Mouse (Mus musculus) retina, adult 2 months (tissue): ENCODE data around the gene Zfp646.
"Not testable (repeated sequence)": the region's sequence is repeated elsewhere in the genome, so short reads cannot be mapped to it uniquely, and the experiment has no call there.

Experiments used
- DNase-seq: peaks from one replicate; pipeline ENCODE4 v3.0.0-alpha.2; 2012; ENCODE audit warnings: low read depth, low spot score

Zfp646 gene

DNA sequence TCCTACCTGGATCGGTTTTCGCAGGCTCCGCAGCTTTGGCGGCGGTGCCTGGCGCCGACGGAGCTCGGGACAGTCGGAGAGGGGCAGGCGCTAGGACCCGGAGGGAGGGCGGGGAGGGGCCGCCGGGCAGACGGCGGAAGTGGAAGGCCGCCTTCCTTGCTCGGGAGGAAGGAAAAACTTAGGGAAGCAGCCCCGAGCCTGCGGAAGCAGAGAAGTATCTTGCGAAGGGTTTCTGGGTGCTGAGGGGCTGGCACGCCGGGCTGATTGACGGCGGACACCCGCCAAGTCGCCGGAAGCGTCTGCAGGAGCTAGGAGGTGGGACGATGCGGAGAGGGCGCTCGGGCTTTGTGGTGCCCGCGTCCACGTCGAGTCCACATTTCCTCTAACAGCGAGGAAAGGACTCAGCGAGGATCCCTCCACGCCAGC lies at the start of gene Zfp646:
TSS of gene Zfp646 (plus strand) at position 181 of the 426 bp plus-strand sequence.
- DNase-seq, result peak; percentile 69

DNA sequence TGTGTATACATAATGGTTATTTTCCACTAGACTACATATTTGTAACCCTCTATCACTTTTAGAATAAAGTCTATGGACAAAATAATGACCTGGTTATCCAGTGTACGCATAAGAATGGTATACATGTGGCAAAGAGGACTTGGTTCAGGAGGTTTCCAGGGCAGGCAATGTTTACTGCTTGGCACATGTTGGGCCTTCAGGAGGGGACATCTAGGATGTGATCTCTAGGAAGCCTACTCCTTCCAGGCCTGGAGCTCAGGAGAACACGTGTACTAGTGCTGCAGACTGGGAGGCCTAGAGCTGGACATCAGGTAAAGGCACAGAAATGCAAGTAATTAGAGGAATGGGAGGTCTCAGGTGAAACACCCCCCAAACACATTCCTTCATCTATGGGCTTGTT lies 40.5 kb upstream of the Zfp646 start:
- DNase-seq, result no peak

DNA sequence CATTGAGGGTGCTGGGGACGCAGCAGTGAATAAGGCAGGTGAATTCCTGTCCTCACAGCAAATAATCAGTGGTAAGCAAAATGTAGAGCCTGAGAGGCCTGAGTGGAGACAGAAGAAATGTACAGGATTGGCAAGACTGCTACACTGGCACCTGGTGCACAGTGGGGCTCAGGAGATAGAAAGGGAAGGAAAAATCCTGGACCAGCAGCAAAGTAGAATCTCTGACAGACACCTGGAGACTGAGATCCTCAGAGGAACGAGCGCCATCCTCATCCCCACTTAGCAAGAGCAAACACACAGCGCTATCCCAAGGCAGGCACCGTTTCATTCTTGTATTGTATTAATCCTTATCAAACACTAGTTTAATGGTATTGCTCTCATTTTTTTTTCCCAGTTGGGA lies 38.5 kb upstream of the Zfp646 start:
- no peak for DNase-seq

DNA sequence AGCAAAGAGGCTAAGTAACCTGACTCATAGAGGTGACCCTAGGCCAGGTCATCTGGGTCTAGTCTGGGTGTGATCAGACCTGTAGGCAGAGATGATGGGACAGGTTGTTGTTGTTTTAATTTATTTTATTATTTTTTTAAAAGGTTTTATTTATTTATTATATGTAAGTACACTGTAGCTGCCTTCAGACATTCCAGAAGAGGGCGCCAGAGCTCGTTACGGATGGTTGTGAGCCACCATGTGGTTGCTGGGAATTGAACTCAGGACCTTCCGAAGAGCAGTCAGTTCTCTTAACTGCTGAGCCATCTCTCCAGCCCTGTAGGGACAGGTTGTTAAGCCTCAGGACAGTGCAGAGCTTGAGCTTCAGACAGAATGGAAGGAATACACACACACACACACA lies 38.1 kb upstream of the Zfp646 start:
- DNase-seq, result not testable (repeated sequence)

DNA sequence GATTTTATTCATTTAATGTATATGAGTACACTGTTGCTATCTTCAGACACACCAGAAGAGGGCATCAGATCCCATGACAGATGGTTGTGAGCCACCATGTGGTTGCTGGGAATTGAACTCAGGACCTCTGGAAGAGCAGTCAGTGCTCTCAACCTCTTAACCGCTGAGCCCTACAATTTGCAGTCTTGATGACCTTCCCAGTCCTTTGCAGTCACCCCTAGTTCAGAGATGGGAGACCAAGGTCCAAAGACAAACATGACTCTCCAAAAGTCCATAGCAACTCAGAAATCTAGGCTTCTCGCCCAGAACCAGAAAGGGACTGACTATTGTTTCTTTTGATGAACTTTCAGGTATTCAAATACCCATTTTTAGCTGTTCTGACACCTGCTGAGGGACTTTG lies 36.0 kb upstream of the Zfp646 start:
- DNase-seq, result not testable (repeated sequence)

DNA sequence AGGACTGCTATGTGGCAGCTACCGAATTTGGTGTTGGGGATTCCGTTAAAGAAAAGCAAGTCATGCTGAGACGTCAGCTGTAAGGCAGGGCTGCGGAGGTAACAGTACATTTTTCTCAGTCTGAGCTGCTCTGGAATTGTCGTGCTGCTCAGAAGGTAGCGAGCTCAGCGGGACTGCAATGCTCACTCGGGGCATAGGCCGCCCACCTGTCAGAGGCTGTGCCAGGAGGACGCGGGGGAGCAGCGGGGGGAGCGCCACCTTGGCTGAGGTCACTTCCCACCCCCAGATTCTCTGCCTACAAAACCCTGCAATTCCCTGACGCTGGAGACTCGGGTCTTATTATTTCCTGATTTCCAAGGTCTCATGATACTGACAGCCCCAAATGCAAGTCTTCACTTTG lies 35.1 kb upstream of the Zfp646 start:
- no peak for DNase-seq

DNA sequence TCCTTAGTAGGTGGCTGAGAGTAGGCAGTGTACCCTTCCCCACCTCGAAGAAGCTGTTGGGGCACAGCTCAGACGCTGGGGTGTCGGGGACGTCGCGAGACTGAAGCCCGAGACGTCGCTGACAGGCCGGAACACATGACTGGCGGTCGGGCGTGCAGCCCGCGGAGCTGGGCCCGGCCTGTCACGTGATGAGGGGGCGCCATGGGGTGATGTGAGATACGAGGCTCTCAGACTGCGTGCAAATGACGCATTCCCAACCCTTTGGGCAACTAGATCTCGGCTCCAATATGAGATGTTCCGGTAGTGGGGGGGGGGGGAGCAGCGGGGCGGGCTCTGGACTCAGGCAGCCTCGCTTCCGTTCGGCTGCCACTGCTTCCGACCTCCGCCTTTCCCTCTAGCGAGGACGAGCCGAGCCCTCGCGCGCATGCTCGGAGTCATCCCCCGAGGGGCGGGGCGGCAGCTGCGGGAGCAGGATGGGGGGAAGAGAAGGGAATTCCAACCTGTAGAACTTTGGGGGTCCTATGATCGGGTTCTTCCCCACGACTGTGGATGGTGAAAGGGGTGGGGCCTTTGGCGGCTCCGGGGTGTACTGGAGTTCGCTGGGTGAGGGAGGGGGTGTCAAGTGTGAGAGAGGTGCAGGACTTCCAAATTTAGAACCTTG lies 34.6 kb upstream of the Zfp646 start:
- peak; percentile 74 for DNase-seq

DNA sequence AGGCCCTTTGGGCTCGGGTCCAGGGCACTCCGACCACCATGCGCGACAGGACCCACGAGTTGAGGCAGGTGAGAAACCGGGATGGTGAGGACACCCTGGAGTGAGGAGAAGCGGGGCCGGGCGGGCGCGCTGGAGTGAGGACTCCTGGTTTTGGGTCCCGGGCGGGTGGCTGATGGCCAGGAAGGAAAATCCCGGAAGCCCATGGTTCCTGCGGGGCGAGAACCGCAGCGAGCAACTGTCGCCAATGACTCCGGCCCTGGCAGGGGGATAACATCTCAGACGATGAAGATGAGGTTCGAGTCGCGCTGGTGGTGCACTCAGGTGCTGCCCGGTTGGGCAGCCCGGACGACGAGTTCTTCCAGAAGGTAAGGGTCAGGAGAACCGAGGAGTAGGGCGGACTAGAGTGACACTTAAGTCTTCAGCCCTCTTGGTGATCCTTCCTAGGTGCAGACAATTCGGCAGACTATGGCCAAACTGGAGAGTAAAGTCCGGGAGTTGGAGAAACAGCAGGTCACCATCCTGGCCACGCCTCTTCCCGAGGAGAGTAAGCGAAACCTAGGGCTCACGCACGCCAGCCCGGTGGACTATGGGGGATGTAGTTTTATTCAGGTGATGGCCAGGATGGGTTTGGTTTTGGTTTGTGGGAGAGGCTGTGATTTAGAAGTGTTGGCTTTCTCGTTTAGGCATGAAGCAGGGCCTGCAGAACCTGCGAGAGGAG lies 33.9 kb upstream of the Zfp646 start:
- peak; percentile 54 for DNase-seq

DNA sequence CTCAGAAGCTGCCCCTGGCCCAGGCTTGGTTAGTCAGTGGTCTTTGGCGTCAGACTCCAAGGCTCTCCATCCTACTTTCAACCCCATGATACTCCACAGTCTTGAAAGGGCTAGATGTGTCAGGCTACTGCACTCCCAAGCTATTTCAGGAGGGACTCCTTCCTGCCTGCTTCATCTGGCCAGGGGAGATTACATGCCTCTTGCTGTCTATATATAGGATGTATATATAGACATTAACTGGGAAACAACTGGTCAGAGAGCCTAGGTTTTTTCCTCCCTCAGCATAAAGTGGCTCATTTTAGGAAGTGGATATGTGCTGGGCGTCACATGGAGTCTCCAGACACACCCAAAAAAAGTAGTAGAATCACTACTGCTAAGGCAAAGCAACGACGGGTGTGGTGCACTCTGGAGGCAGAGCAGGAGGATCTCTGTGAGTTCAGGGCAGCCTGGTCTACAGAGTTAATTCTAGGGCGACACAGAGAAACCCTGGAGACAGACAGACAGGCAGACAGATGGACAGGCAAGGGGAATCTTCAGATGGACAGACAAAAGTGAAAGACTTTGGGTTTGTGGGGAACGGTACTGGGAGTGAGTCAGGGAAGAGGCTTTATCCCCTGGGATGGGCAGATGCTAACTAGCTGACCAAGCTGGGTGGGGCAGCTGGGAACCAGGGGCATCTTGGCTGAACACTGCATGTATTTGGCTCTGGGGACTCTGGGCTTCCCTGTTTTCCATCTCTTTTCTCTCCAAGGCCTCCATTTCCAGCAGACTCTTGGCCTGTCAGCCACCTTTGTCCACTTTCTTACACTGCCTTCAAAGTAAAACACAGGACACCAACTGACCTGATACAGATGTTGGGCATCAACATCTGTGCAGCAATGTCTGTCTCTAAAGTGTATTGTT lies 25.8 kb upstream of the Zfp646 start:
- no peak for DNase-seq

DNA sequence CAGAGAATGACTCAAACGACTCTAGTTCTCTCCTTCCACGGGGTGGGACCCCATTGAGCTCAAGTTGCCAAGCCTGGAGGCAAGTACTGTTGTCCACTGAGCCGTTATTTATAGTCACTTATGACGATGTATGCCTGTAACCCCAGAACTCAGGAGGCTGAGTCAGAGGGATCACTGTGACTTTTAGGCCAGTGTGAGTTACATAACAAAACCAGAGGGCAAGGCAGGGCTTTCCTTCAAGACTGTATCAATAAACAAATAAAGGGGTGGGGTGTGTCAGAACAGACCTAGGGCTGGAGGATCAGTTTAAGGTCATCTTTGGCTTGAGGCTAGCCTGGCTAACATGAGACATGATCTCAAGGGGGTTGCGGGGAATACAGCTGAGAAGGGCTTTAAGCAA lies 25.1 kb upstream of the Zfp646 start:
- DNase-seq, result no peak

DNA sequence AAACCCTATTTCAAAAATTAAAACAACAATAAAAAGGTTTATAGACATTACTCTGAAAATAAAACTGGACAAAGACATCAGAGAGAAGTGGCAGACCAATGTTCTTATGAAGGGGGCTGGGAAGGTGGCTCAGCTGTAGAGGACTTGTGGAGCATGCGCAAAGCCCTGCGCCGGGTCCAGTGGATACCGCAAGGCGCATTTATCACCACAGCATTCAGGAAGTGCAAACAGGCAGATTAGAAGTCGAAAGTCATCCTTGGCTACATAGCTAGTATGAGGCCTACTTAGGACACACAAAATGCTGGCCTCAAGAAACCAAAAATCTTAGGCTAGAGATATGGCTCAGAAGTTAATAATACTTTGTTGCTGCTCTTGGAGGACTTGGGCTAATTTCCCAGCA lies 17.8 kb upstream of the Zfp646 start:
- DNase-seq, result no peak

DNA sequence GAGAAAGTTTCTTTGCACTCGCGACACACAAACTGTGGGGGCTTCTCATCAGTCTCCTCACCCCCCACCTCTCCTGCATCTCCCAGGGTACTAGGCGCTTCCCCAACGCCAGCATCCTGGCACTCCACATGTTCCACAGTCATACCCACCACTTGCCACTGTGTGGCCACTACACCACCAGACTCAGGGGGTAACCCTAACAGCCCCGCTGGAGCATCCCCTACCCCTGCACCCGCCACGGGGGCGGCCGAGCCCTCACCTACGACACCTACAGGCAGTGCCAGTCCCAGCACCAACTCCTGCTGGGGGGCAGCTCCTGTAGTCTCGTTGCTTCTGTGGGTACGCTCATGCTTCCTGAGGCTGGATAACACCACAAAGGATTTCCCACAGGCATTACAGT lies 9.6 kb upstream of the Zfp646 start:
- DNase-seq, result no peak

DNA sequence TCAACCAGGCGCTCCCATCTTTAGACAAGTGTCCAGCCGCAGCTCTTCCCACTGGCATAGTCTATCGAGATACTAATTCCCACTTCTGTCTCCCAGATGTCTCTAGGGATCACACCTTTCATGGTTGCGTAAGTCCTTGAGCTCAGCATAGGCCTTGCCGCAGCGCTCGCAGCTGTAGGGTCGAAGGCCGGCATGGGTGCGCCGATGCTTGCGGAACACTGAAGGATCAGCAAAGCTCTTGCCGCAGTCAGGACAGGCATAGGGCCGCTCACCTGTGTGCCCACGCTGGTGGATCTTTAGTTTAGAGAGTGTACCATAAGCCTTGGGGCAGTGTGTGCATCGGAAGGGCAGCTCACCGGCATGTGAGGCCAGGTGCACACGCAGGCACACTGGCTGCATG lies 8.4 kb upstream of the Zfp646 start:
- DNase-seq, result no peak

DNA sequence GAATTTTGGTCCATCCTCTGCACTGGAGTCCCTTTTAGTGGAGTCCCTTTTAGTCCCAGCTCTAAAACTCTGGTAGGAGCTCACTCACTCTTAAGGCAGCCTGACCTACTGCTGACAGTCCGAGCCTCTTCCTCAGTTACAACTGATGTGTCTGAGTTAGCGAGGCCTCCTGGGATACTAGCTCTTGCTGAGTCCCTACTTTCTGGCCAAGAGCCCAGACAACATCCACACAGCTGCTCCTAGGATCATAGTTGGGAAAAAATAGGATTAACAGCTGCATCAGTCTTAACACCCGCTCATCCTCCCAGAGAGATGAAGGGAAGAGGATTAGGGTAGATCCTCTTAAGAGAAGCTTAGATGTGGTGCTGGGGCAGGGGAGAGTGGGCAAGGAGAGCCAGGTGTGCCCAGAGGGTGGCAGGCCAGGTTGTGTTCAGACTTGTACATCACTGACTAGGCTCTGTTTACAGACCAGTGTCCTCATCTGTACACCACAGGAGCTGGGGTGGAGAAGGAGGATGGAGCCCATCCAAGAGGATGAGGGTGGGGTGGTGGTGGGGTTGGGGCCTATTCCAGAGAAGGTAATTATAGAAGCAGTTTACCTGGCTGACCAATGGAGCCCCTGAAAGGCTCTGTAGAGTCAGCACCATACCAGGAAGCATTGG lies 6.7 kb upstream of the Zfp646 start:
- peak; percentile 77 for DNase-seq

DNA sequence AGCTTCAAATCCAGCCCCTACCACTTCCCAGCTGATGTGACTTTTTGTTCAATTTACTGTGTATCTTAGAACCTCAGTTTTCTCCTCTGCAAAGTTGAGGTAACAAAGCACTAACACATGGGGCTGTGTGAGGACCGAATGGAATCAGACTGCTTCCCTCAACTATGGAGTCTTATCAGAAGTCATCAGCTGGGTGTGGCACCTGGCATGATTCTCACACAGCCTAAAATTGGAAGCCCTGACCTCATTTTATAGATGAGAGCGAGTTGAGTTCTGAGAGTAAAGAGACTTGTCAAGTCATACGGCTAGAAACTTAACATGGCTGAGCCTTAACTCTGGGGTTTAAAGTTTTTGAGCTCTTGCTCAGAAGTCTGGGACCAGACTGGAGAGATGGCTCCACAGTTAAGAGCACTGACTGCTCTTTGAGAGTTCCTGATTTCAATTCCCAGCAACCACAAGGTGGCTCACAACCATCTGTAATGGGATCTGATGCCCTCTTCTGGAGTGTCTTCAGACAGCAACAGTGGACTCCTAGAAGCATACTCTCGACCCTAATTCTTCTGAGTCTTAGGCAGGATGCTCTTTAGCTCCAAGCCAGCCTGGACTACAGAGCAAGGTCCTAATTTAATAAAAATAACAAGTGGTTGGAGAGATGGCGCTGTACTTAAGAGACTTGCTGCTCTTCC lies 5.7 kb upstream of the Zfp646 start:
- no peak for DNase-seq

DNA sequence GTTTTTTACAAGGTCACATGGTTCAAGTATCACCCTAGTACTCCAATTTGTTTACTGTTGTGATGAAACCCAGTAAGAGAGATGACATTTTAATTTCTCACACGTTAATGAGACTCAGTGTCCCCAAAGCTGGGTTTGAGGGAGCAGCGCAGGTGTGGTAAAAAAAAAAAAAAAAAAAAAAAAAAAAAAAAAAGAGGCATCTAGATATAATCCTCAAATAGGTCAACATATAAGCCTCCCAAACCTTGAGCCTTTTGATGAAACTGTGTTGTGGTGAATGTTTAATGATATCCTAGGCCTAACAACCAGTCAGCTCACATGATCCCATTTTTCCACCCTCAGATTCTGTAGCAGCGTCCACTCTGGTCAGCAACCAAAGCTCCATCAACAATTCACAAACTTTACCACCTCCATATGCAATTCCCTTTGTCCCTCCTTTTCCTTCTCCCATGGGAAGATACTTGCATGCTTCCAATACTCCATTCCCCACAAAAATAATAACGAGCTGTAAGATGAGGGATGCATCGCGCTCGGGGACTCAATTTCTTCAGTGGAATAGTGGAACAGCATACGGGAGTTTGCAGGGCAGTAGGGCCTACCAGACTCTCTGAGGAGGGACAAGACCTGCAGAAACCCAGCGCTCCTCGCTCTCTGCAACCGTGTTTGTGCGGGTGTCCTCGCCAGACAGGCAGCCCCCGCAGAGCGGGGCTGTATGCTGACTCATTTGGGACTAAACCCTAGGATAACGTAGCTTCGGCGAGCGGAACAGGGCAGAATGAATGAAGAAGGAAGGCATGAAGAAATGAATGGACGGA lies 1.0 kb upstream of the Zfp646 start:
- no peak for DNase-seq

DNA sequence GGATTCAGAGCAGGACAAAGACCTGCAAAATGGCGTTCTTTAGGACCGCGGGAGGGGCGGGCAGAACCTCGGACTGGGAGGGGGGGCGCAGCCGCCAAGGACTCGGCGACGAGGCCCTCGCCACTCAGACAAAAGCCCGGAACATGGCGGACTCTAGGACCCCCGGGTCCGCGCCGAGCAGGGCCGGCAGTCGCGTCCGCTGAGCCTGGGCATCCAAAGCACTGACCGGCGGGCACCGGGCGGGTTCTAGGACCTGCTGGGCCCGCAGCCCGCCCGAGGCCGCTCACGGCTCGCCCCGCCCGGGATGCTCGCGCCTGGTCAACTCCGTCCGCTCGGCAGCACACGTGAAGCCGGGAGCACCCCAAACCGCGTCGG lies 407 bp upstream of the Zfp646 start:
- DNase-seq, result peak; percentile 64

DNA sequence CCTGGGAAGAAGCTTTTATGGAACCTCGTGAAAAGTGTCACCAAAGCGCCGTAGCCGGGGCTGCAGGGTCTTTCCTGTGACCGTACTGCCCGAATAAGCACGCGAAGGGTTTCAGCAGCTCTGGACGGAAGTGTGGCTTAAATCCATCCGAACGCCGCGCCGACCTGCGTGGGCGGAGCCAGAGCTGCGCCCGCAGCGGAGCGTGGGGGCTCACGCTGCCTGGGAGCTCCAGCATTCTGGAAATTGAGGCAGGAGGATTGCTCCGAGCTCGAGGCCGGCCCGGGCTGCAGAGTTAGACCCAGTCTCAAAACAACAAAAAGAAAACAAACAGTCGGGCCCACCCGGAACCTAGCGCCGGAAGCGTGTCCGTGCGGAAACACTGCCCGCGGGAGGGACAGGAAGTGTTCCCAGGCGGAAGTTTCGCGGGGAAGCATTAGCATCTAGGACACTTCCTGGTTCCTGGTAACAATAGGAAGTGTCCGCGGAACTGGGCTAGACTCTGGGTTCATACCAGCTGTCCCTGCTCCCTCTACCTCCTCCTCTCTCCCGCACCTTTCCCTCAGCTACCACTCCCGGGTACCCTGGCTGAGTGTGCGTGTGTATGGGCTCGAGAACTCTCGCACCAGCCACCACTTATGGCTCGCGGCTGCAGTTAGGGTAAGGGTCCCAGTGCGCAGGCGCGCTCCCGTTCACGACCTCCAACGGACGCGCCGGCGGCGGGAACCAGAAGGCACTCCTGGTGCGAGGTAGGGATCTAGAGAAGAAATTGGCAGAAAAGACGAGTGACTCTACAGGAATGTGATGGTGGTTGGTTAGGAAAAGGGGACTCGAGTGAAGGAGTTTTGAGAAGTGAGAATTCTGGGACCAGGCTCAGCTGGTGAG lies 687 bp downstream of the Zfp646 start, which contains the start of gene Zfp668:
TSS of gene Zfp668 (minus strand) at position 362 of the 882 bp plus-strand sequence.
- peak; percentile 92 for DNase-seq

DNA sequence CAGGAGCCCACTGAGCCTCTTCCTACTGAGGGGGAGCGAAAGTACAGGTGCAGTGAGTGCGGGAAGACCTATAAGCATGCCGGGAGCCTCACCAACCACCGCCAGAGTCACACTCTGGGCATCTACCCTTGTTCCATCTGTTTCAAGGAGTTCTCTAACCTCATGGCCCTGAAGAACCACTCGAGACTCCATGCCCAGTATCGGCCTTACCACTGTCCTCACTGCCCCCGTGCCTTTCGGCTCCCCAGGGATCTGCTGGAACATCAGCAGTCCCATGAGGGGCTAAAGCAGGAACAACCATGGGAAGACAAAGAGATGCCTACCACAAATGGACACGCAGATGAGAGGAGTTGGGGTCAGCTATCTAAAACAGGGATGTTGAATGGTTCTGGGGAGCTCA lies 3.3 kb downstream of the Zfp646 start:
- DNase-seq, result no peak
